Mouse (Mus musculus): ENCODE data around the gene Arcn1. TPM values are rescaled to one million over a fixed set of nuclear protein-coding genes. Genes with fewer than 3 reads are reported as not detected.

Gene Arcn1
- polyA plus RNA-seq, 1 experiment from 2014 or later: 92.3 TPM

DNA sequence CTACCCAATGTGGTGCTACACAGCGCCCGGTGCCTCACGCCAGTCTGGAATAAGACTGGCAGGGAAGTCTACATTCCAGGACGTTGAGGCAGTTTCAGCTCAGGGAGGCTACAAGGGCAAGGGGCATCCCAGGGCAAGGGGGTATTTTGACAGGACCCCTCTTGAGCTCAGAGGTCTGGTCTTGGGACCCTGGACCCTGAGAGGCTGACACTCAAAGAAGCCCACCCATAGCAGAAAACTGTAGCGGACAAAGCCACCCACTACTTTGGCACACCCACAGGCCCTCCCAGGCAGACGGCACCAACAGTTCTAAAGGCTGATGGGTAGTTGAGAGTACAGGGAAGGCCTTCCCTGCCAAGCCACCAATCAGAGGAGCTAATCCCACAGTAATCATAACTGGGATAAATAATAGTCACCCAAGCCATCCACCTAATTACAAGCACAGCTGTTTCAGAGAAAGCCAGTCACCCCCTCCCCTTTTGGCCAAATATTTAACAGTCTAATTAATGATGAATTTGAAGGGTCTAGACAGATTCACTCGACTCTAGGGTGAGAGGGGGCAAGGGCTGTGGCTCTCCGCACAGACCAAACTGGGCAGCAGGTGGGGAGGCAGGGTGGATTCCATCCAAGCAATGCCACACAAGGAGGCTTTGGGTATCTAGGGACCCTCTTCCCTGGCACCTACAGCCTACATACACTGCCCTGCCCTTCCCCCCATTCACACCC is 47.9 kb downstream of the Arcn1 start:
- Histone ChIP-seq H3K27ac (ENCODE audit: low read length) (no peak overlapping the region), H3K9me3 (ENCODE audit: low read length) (no peaks in the 10 kb centered on the region), H3K4me2 (replicated peaks; ENCODE audit: low read depth, low read length) (no peak overlapping the region), H3K4me1 (ENCODE audit: insufficient read depth, low read depth, low read length) (peaks cover 11% of the 10 kb centered on the region), H3K4me3 (ENCODE audit: low read depth, low read length) (no peak overlapping the region), H3K9ac (replicated peaks; ENCODE audit: low read depth) (no peak overlapping the region), H3K27me3 (replicated peaks; ENCODE audit: insufficient read depth, low read length) (no peaks in the 10 kb centered on the region), H3K36me3 (ENCODE audit: insufficient read depth, low read length) (0 out of 2 replicates have a peak, but pooled peaks cover 9% of the 10 kb centered on the region)
- ATAC-seq (no peak), DNase-seq (ENCODE audit: low spot score) (no peak)
- TF ChIP-seq CTCF (IDR thresholded peaks at IDR 0.05) (no peak), EP300 (IDR thresholded peaks at IDR 0.05) (no peak)
- 71% methylated on average over 8 of the region's 8 CpGs for WGBS

DNA sequence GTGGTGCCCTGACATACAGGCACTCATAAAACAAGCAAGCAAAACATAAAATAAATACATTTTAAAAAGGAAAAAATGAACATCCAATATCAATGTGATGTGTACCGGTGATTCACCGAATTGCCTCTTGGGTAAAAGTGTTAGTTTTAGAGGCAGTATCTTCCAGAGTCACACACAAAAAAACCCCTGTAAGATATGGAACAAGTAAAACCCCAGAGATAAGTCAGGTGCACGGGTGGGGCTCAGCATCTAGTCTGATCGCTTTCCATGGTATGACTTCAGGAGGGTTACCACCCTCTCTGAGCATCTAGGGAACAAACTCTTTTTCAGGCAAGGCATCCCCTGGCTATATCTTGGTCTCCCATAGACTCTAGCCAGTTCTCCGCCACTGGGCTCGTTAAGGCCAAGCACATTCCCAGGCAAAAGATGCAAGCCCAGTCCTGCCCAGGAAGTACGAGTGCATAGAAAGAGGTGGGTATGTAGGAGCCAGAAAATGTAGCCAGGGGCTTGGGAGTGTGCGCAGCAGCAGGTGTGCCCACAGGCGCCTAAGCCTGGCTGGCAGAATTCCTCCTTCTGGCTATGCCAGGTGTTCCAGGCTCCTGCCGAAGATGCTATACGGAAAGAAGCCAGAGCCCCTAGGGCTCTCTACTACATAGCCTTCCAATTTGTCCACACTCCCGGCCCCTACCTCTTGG is 48.6 kb downstream of the Arcn1 start:
- ATAC-seq (no peak), DNase-seq (ENCODE audit: low spot score) (no peak)

DNA sequence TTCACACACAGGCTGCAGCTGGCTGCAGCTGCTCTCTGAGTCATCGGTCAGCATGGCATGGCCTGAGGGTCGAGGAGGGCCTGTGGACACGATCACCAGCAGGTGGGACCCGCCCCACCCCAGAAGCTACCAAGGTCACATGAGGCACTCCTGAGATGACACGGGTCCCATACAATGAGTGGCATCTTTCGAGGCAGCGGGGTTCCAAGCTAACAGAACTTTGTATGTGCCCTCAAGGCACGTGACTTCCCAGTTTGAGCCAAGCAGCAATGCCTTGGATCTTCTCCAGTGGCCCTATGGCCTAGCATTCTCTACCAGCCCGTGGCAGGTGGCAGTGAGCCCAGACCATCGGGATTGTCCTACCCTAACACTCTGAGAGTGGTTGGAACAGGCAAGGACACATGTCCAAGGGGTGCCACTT is 49.8 kb downstream of the Arcn1 start:
- H3K4me2 ChIP-seq (replicated peaks; ENCODE audit: low read depth, low read length): no peak overlapping the region
- ATAC-seq: no peak
- TF ChIP-seq EP300 (IDR thresholded peaks at IDR 0.05): no peak
- no peak for TF ChIP-seq CTCF (IDR thresholded peaks at IDR 0.05)
- H3K9ac ChIP-seq (replicated peaks; ENCODE audit: low read depth): no peak overlapping the region
- H3K27me3 ChIP-seq (replicated peaks; ENCODE audit: insufficient read depth, low read length): no peaks in the 10 kb centered on the region
- no peak overlapping the region for H3K27ac ChIP-seq (ENCODE audit: low read length)
- H3K4me1 ChIP-seq (ENCODE audit: insufficient read depth, low read depth, low read length): peaks cover 8% of the 10 kb centered on the region
- 86% methylated on average over 10 of the region's 10 CpGs for WGBS
- 0 out of 2 replicates have a peak, but pooled peaks cover 9% of the 10 kb centered on the region for H3K36me3 ChIP-seq (ENCODE audit: insufficient read depth, low read length)
- H3K9me3 ChIP-seq (ENCODE audit: low read length): no peaks in the 10 kb centered on the region
- no peak for DNase-seq (ENCODE audit: low spot score)
- no peak overlapping the region for H3K4me3 ChIP-seq (ENCODE audit: low read depth, low read length)

More for the DNA sequence above, 48.6 kb downstream of the Arcn1 start:
- Histone ChIP-seq H3K9ac (replicated peaks; ENCODE audit: low read depth) (no peak overlapping the region), H3K9me3 (ENCODE audit: low read length) (no peaks in the 10 kb centered on the region), H3K27ac (ENCODE audit: low read length) (no peak overlapping the region), H3K4me2 (replicated peaks; ENCODE audit: low read depth, low read length) (no peak overlapping the region), H3K4me1 (ENCODE audit: insufficient read depth, low read depth, low read length) (peaks cover 8% of the 10 kb centered on the region), H3K36me3 (ENCODE audit: insufficient read depth, low read length) (0 out of 2 replicates have a peak, but pooled peaks cover 9% of the 10 kb centered on the region), H3K4me3 (ENCODE audit: low read depth, low read length) (no peak overlapping the region), H3K27me3 (replicated peaks; ENCODE audit: insufficient read depth, low read length) (no peaks in the 10 kb centered on the region)
- TF ChIP-seq CTCF (IDR thresholded peaks at IDR 0.05) (no peak), EP300 (IDR thresholded peaks at IDR 0.05) (no peak)
- 86% methylated on average over 12 of the region's 12 CpGs for WGBS

DNA sequence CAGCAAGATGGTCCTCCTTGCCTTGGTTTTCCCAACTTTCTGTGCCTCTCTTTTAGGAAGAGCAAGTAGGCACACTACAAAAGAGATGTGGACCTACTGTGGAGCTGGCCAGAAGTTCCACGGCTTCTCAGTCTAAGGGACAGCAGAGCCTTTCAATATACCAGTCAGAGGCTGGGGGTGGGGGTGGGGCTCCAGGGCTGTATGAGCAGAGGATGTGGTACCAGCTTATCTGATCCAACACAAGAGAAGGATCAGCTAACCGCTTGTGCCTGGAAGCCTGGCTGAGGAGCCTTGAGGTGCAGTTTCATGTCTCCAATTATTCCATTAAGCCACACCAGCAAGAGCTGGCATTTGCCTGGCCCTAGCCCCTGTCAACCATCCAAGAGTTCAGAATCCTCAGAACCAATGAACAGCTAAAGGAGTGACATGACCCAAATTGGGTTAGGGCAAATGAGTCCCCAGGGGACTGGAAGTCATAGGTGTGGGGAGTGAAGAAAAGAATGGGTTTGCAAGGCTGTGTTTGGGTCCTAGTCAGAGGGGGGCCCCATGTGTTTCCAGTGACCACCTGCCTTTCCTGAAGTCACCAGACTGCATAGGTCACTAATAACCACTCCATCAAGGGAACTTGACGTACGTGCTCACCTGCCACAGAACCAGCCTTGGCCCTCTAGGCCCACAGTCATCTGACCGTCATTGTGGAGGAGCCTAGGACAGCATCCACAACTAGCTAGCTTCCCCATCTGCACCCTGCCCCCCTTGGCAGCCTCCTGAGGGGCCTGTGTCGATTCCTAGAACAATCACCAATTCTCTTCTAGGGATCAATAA is 50.4 kb downstream of the Arcn1 start:
- H3K36me3 ChIP-seq (ENCODE audit: insufficient read depth, low read length): 0 out of 2 replicates have a peak, but pooled peaks cover 9% of the 10 kb centered on the region
- 85% methylated on average over 6 of the region's 6 CpGs for WGBS

DNA sequence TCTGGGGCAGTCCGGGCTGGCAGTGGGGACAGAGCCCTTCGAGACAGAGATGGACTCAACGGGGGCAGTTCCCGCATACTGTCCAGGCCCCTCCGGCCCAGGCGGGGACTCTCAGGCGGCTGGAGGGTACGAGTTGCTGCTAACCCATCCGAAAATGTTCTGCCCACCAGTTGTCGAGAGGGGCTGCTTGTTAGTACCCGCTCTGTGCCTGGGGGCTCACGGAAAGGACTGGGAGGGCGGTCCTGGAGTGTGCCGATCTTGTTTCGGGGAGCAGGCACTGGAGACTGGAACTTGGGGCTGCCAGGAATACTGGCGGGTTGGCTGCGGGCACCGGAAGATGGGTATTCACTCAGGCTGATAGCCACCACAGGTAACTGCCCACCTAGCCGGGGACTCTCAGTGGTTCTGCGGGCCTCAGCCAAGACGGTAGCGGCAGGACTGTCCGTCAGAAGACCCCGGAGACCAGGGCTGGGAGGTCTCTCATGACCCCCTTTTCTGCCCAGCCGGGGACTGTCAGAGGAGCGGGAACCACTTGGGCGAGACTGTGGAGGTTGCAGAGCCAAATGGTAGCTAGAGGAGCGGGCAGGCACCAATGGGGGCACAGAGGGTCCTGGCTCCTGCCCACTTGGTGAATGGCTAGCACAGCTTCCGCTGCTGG is 51.8 kb downstream of the Arcn1 start:
- H3K27ac ChIP-seq (ENCODE audit: low read length): no peak overlapping the region
- 94% methylated on average over 29 of the region's 29 CpGs for WGBS
- ATAC-seq (no peak), DNase-seq (ENCODE audit: low spot score) (no peak)
- H3K36me3 ChIP-seq (ENCODE audit: insufficient read depth, low read length): 0 out of 2 replicates have a peak, but pooled peaks cover 9% of the 10 kb centered on the region
- no peak overlapping the region for H3K9ac ChIP-seq (replicated peaks; ENCODE audit: low read depth)
- H3K27me3 ChIP-seq (replicated peaks; ENCODE audit: insufficient read depth, low read length): no peaks in the 10 kb centered on the region
- H3K4me3 ChIP-seq (ENCODE audit: low read depth, low read length): no peak overlapping the region
- TF ChIP-seq CTCF (IDR thresholded peaks at IDR 0.05): no peak
- TF ChIP-seq EP300 (IDR thresholded peaks at IDR 0.05): no peak
- H3K4me1 ChIP-seq (ENCODE audit: insufficient read depth, low read depth, low read length): peaks cover 7% of the 10 kb centered on the region
- H3K9me3 ChIP-seq (ENCODE audit: low read length): no peaks in the 10 kb centered on the region
- no peak overlapping the region for H3K4me2 ChIP-seq (replicated peaks; ENCODE audit: low read depth, low read length)

More for the DNA sequence above, 50.4 kb downstream of the Arcn1 start:
- no peak overlapping the region for H3K27ac ChIP-seq (ENCODE audit: low read length)
- H3K9ac ChIP-seq (replicated peaks; ENCODE audit: low read depth): no peak overlapping the region
- ATAC-seq (no peak), DNase-seq (ENCODE audit: low spot score) (no peak)
- peaks cover 8% of the 10 kb centered on the region for H3K4me1 ChIP-seq (ENCODE audit: insufficient read depth, low read depth, low read length)
- H3K27me3 ChIP-seq (replicated peaks; ENCODE audit: insufficient read depth, low read length): no peaks in the 10 kb centered on the region
- no peaks in the 10 kb centered on the region for H3K9me3 ChIP-seq (ENCODE audit: low read length)
- no peak overlapping the region for H3K4me3 ChIP-seq (ENCODE audit: low read depth, low read length)
- H3K4me2 ChIP-seq (replicated peaks; ENCODE audit: low read depth, low read length): no peak overlapping the region
- TF ChIP-seq CTCF (IDR thresholded peaks at IDR 0.05): no peak
- TF ChIP-seq EP300 (IDR thresholded peaks at IDR 0.05): no peak
